Mouse (Mus musculus): Measurements from ENCODE around the gene Dazl.

Dazl gene

GRCm38 (mm10) chr17:50293241-50293731, at the start of gene Dazl:
Gene Dazl (minus strand): TSS chr17:50293636.
- no peak for DNase-seq (ENCODE audit: low read depth, low spot score)

- DNase-seq (ENCODE audit: low read depth, low spot score) = no peak
These were observed 48.6 kb upstream of the Dazl start for GRCm38 (mm10) chr17:50341850-50342544.

GRCm38 (mm10) chr17:50338901-50339300, 45.5 kb upstream of the Dazl start:
- DNase-seq (ENCODE audit: low read depth, low spot score) = no peak

- peak; percentile 10 for DNase-seq (ENCODE audit: low read depth, low spot score)
These were observed 42.3 kb upstream of the Dazl start for GRCm38 (mm10) chr17:50335776-50336175.

- DNase-seq (ENCODE audit: low read depth, low spot score) = no peak
These were observed 41.3 kb upstream of the Dazl start for GRCm38 (mm10) chr17:50334694-50335093.

GRCm38 (mm10) chr17:50332012-50332300, 38.5 kb upstream of the Dazl start:
- no peak for DNase-seq (ENCODE audit: low read depth, low spot score)

- DNase-seq (ENCODE audit: low read depth, low spot score) = peak; percentile 50
These were observed 38.0 kb upstream of the Dazl start for GRCm38 (mm10) chr17:50331171-50332011.

GRCm38 (mm10) chr17:50330245-50330644, 36.8 kb upstream of the Dazl start:
- no peak for DNase-seq (ENCODE audit: low read depth, low spot score)

- no peak for DNase-seq (ENCODE audit: low read depth, low spot score)
These were observed 31.2 kb upstream of the Dazl start for GRCm38 (mm10) chr17:50324658-50325057.

GRCm38 (mm10) chr17:50318810-50319209, 25.4 kb upstream of the Dazl start:
- no peak for DNase-seq (ENCODE audit: low read depth, low spot score)

- no peak for DNase-seq (ENCODE audit: low read depth, low spot score)
These were observed 23.0 kb upstream of the Dazl start for GRCm38 (mm10) chr17:50316216-50317150.

GRCm38 (mm10) chr17:50310148-50310802, 16.8 kb upstream of the Dazl start:
- DNase-seq (ENCODE audit: low read depth, low spot score) = no peak

- no peak for DNase-seq (ENCODE audit: low read depth, low spot score)
These were observed 16.2 kb upstream of the Dazl start for GRCm38 (mm10) chr17:50309512-50310072.

GRCm38 (mm10) chr17:50308880-50309279, 15.4 kb upstream of the Dazl start:
- DNase-seq (ENCODE audit: low read depth, low spot score) = no peak

GRCm38 (mm10) chr17:50308059-50308647, 14.7 kb upstream of the Dazl start:
- no peak for DNase-seq (ENCODE audit: low read depth, low spot score)

GRCm38 (mm10) chr17:50302867-50303266, 9.4 kb upstream of the Dazl start:
- no peak for DNase-seq (ENCODE audit: low read depth, low spot score)

- no peak for DNase-seq (ENCODE audit: low read depth, low spot score)
These were observed 6.9 kb upstream of the Dazl start for GRCm38 (mm10) chr17:50300171-50300841.

- DNase-seq (ENCODE audit: low read depth, low spot score) = no peak
These were observed 5.4 kb upstream of the Dazl start for GRCm38 (mm10) chr17:50298821-50299220.

- no peak for DNase-seq (ENCODE audit: low read depth, low spot score)
These were observed 1.3 kb upstream of the Dazl start for GRCm38 (mm10) chr17:50294726-50295125.

- no peak for DNase-seq (ENCODE audit: low read depth, low spot score)
These were observed 720 bp downstream of the Dazl start for GRCm38 (mm10) chr17:50292661-50293171.

All from 3T3-L1 (cell line).